Mouse (Mus musculus) small intestine, adult 2 months (tissue): Measurements from ENCODE around the gene Znrf3.

Experiments used
- CTCF ChIP-seq: fragments of 200-500 bp; IDR thresholded peaks from 2 replicates; pipeline ENCODE4 v1.5.1; 2012; ENCODE audit warnings: low read depth, mild to moderate bottlenecking, control low read depth, inconsistent platforms, low read length, moderate library complexity, mixed read lengths; ENCODE audit not compliant: insufficient replicate concordance, insufficient read length; ENCODE audit errors: extremely low read depth
- POLR2A ChIP-seq: fragments of 200-500 bp; IDR thresholded peaks from 2 replicates; pipeline ENCODE4 v1.6.1; 2012; ENCODE audit warnings: low read depth, mild to moderate bottlenecking, control low read depth, inconsistent platforms, low read length, moderate library complexity

- no peak for TF ChIP-seq CTCF
- TF ChIP-seq POLR2A, result no peak
These were observed 21.6 kb downstream of the Znrf3 start for GRCm38 (mm10) chr11:5423000-5423399.
